Mouse (Mus musculus) hindbrain, embryonic 16.5 days (tissue): ENCODE data around the gene Trit1. TPM values are rescaled to one million over a fixed set of nuclear protein-coding genes. Genes with fewer than 3 reads are reported as not detected.
"Not testable (repeated sequence)": the region's sequence is repeated elsewhere in the genome, so short reads cannot be mapped to it uniquely, and the experiment has no call there.

Experiments
- ATAC-seq: fragments of 200-750 bp; cut with Nextera tagmentation; 2 replicates; pipeline ENCODE4 v1.8.0; 2017; ENCODE audit warnings: moderate TSS enrichment, moderate library complexity
- H3K27ac ChIP-seq: fragments of 300-500 bp; sonication (generic); 2 replicates; pipeline ENCODE4 v1.5.1; 2014; ENCODE audit warnings: low read depth, mild to moderate bottlenecking, control low read depth, low read length, moderate library complexity
- H3K27me3 ChIP-seq: fragments of 300-500 bp; sonication (generic); replicated peaks from 2 replicates; pipeline ENCODE4 v1.6.1; 2014; ENCODE audit warnings: low read length; ENCODE audit not compliant: control insufficient read depth, insufficient read depth
- H3K36me3 ChIP-seq: fragments of 300-500 bp; sonication (generic); 2 replicates; pipeline ENCODE4 v1.6.1; 2014; ENCODE audit warnings: mild to moderate bottlenecking, low read length, moderate library complexity, mixed read lengths; ENCODE audit not compliant: control insufficient read depth, insufficient read depth
- H3K4me1 ChIP-seq: fragments of 300-500 bp; sonication (generic); 2 replicates; pipeline ENCODE4 v1.6.1; 2014; ENCODE audit warnings: low read depth, low read length; ENCODE audit not compliant: control insufficient read depth, insufficient read depth
- H3K4me2 ChIP-seq: fragments of 300-500 bp; sonication (generic); 2 replicates; pipeline ENCODE4 v1.6.1; 2014; ENCODE audit warnings: mild to moderate bottlenecking, low read length, control low read depth, moderate library complexity
- H3K4me3 ChIP-seq: fragments of 300-500 bp; sonication (generic); 2 replicates; pipeline ENCODE4 v1.5.1; 2014; ENCODE audit warnings: mild to moderate bottlenecking, low read length, control low read depth, moderate library complexity
- H3K9ac ChIP-seq: fragments of 300-500 bp; sonication (generic); 2 replicates; pipeline ENCODE4 v1.6.1; 2014; ENCODE audit warnings: low read depth, mild to moderate bottlenecking, control low read depth, low read length, moderate library complexity
- H3K9me3 ChIP-seq: fragments of 300-500 bp; sonication (generic); 2 replicates; pipeline ENCODE4 v1.6.1; 2014; ENCODE audit warnings: mild to moderate bottlenecking, low read length, moderate library complexity; ENCODE audit not compliant: control insufficient read depth
- WGBS: fragments of 180-500 bp; shearing (Covaris S2); extraction: QIAGEN DNeasy Blood & Tissue Kit; methylation state at CpG from one replicate; pipeline ENCODE4 v1.1.7; 2014; 5-methylcytosine and 5-hydroxymethylcytosine counted together
- polyA plus RNA-seq: library from polyadenylated mRNA; unstranded; fragments of >200 nt; fragmentation: Nextera tagmentation; extraction: Ambion mirVana; gene quantifications from 2 replicates; pipeline ENCODE4 v1.2.1, GENCODE M21; 2015

The Trit1 gene
- polyA plus RNA-seq, 1 experiment from 2014 or later, result 21.5 TPM

DNA sequence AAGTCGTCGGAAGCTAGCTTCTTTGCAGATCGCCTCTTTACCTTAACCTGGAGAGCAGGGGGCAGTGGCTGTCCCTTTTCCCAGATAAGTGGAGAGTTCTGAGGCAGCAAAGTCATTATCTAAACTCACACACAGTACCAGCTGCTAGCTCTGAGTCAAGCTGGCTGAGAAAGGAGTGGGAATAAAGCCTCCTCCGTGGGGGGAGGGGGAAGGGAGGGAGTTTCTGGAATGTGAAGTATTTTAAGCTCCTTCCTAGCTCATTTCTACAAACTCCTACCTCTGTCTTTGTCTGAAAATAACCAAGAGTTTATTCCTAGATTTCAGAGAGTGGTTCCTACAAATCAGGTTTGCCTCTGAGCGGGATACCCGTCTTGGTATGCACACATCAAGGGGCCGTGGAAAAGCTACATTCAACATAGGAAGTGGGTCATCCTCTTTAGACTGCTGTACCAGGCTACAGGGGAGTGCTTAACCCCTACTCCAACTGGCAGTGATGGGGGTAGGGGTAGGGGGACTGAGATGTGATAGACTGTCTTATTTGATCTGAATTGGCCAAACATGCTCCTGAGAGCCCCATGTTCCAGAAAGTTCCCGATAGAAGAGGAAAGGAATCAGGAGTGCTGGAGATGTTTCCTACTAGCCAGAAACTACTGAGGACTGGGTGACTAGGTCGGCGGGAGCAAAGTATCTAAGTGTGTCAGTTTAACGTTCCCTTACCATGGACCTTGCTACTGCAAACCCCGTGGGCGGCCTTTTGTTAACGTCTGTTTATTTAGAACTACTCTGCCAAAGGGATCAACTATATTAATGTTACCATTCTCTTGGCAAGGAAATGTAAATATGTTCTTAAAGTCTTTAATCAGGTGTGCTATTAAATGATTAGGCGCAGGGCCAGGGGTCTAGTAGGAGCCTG is 11.1 kb upstream of the Trit1 start:
- Histone ChIP-seq H3K4me3 (no peak overlapping the region), H3K27me3 (no peaks in the 10 kb centered on the region), H3K36me3 (no peaks in the 10 kb centered on the region), H3K4me1 (peaks cover 12% of the 10 kb centered on the region), H3K4me2 (no peak overlapping the region), H3K9me3 (no peaks in the 10 kb centered on the region), H3K27ac (no peak overlapping the region), H3K9ac (no peak overlapping the region)
- no peak for ATAC-seq
- 51% methylated on average over 15 of the region's 15 CpGs for WGBS

DNA sequence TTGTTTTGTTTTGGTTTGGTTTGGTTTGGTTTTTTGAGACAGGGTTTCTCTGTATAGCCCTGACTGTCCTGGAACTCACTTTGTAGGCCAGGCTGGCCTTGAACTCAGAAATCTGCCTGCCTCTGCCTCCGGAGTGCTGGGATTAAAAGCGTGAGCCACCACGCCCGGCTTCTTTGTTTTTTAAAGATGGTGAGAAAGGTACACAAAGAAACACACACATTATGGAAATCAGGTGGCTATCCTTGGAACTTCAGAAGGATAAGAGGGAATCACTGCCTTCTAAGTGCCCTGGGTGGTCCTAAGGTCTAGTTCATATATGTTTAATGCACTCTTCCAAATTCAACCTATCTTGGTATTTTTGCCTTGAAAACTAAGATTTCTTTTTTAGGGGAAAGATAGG is 3.9 kb upstream of the Trit1 start:
- not testable (repeated sequence) for H3K9ac ChIP-seq, H3K4me2 ChIP-seq, H3K9me3 ChIP-seq, H3K27me3 ChIP-seq, ATAC-seq, H3K36me3 ChIP-seq, H3K4me3 ChIP-seq
- 82% methylated on average over 4 of the region's 4 CpGs for WGBS
- peaks cover 30% of the 10 kb centered on the region for H3K4me1 ChIP-seq
- H3K27ac ChIP-seq, result peak overlapping the region; percentile 89

DNA sequence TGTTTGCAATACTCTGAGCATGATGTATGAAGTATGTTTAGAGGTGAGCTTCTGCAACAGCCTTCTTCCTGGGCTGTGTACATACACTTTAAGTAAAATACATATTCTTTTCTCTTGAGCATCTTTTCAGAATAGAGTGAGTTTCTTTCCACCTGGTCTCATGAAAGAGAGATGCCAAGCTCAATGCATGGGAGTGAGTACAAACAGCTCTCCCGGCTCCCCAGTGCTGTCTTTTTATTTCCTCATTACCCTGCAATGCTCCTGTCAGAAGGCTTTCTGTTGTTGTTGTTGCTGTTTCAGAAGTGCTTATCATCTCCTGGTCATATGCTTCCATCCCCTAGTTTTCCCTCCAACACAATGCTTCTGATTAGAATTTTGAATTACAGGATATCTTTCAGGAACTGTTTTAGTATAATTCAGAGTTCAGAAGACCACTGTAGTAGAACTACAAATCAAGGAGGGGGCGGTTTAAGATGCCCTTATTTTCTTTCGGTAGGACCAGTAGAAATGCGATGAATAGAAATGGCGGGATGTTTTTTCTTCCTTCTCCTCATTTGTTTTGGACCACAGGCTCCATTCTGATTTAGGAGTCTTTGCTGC is 3.0 kb upstream of the Trit1 start:
- ATAC-seq, result peak; percentile 0; the same call in 1 of the 2 replicates
- Histone ChIP-seq H3K9ac (peak overlapping the region; percentile 10; the same call in 1 of the 2 replicates), H3K4me1 (peaks cover 38% of the 10 kb centered on the region), H3K36me3 (no peaks in the 10 kb centered on the region), H3K27me3 (no peaks in the 10 kb centered on the region), H3K4me3 (no peak overlapping the region), H3K4me2 (peak overlapping the region; percentile 38), H3K9me3 (no peaks in the 10 kb centered on the region), H3K27ac (peak overlapping the region; percentile 89)
- 15% methylated on average over 5 of the region's 5 CpGs for WGBS

DNA sequence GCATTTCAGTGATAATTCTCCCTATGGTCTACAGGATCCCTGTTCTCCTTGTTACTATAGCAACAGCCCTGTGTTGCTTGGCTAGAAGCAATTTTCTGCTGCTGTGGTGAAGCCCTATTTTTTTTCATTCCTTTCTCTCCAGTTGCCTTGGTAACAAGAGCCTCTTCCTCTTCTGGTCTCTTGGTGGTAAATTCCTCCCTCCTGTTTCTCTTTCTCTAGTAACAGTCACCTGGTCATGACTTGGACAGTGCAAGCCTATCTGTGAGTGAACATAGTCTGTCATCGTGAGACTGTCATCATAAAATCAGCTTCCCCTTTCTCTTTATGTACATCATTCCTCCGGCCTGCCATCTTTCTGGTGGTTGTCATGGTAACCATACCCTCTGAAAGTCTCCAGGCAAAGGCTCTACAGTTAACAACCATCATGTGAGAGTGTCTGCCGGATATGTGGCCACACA is 2.4 kb upstream of the Trit1 start:
- 11% methylated on average over 3 of the region's 3 CpGs for WGBS
- peak; percentile 83 for ATAC-seq
- H3K4me3 ChIP-seq, result no peak overlapping the region

DNA sequence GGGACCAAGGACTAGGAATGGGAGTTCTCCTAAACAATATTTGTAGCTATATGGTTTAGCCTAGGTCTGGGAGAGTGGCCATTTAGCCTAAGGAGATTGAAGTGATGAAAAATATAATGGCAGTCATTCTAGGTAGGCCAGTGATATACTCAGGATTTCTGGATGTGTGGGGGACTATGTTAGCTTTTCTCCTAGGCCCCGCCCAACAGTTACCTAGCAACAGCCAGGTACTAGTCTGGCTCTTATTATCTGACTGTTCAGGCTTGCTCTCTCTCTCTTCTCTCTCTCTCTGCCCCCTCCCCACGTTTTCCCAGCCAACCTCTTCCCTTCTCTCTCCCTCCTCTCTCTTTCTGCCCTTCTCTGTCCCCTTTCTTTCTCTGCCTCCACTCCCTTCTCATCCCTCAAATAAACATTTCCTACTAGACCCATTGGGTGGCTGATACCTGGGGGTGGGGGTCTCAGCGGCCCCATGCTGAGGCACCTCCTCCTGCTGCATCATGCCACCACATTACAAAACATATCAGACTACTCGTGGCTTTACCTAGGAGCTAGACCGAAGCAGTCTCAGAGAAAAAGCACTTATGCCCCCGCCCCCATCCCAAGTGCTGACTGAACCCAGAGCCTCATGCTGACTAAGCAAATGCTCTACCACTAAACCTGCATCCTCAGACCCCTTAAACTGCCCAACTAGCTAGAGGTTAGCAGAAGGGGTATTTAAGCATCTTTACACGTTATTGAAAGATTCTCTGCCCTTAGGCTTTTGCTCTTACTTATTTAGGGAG is 1.7 kb upstream of the Trit1 start:
- Histone ChIP-seq H3K27ac (peak overlapping the region; percentile 89), H3K36me3 (no peaks in the 10 kb centered on the region), H3K4me3 (no peak overlapping the region), H3K4me2 (peak overlapping the region; percentile 28; the same call in 1 of the 2 replicates), H3K27me3 (no peaks in the 10 kb centered on the region), H3K9ac (no peak overlapping the region), H3K4me1 (peaks cover 46% of the 10 kb centered on the region), H3K9me3 (no peaks in the 10 kb centered on the region)
- WGBS, result 19% methylated on average over 7 of the region's 7 CpGs
- peak; percentile 30 for ATAC-seq

More for the DNA sequence above, 2.4 kb upstream of the Trit1 start:
- Histone ChIP-seq H3K27ac (peak overlapping the region; percentile 89), H3K4me1 (peaks cover 43% of the 10 kb centered on the region), H3K9ac (no peak overlapping the region), H3K9me3 (no peaks in the 10 kb centered on the region), H3K4me2 (peak overlapping the region; percentile 38), H3K36me3 (no peaks in the 10 kb centered on the region), H3K27me3 (no peaks in the 10 kb centered on the region)

DNA sequence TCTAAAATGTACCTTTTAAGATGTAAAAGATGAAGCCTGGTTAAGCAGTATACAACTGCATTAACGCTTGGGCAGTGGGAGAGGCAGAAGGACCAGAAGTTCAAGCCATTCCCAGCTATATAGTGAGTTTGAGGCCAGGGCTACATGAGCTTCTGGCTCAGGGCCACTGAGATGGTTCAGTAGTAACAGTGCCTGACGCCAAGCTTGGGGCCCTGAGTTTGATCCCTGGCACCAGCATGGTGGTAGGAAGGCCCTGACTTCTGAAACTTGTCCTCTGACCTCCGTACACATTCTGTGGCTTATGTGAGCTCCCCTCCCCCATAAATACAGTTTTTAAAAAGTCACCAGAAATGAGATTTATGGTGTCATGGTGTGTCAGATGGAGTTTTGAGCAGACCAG is 5.2 kb downstream of the Trit1 start:
- H3K4me1 ChIP-seq, result peaks cover 21% of the 10 kb centered on the region
- 91% methylated on average over 3 of the region's 3 CpGs for WGBS

DNA sequence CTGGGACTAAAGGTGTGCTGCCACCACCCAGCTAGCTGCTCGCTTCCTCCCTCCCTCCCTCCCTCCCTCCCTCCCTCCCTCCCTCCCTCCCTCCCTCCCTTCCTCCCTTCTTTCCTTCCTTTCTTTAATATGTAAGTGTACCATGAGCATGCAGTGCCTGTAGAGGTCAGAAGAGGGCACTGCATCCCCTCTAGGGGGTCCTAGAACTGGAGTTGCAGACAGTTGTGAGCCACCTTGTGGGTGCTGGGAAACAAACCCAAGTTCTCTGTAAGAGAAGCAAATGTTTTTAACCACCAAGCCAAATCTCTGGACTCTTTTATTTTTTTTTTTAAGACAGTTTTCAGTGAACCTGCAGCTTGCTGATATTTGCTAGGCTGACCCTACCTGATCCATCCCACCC is 6.5 kb downstream of the Trit1 start:
- Histone ChIP-seq H3K36me3 (0 out of 2 replicates have a peak, but pooled peaks cover 2% of the 10 kb centered on the region), H3K27me3 (no peaks in the 10 kb centered on the region), H3K4me1 (peaks cover 14% of the 10 kb centered on the region), H3K9ac (no peak overlapping the region), H3K9me3 (no peaks in the 10 kb centered on the region), H3K4me3 (no peak overlapping the region), H3K27ac (no peak overlapping the region), H3K4me2 (no peak overlapping the region)
- ATAC-seq, result no peak
- 100% methylated on average over 1 of the region's 1 CpGs for WGBS

More for the DNA sequence above, 5.2 kb downstream of the Trit1 start:
- no peaks in the 10 kb centered on the region for H3K27me3 ChIP-seq
- no peak overlapping the region for H3K9ac ChIP-seq
- H3K27ac ChIP-seq, result no peak overlapping the region
- no peak overlapping the region for H3K4me3 ChIP-seq
- no peaks in the 10 kb centered on the region for H3K9me3 ChIP-seq
- no peak overlapping the region for H3K4me2 ChIP-seq
- H3K36me3 ChIP-seq, result no peaks in the 10 kb centered on the region
- no peak for ATAC-seq

DNA sequence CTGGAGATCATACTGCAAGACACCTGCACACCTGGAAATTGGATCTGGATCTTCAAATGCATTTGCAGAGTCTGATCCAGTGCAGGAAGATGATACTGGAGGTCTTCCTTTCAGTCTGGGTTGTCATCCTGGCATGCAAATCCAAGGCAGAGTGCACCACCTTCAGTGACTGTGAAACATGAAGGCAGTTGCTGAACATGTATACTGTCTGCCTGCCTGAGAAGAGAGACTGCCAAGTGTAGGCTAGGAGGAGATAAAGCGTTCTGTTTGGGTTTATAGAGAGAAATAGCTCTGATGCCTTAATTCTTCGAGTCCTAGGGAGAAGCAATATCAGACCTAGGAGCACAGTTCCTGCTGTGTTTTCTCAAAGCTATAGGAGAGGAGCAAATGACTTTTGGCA is 9.0 kb downstream of the Trit1 start:
- Histone ChIP-seq H3K27me3 (no peaks in the 10 kb centered on the region), H3K4me2 (no peak overlapping the region), H3K9me3 (no peaks in the 10 kb centered on the region), H3K4me3 (no peak overlapping the region), H3K9ac (no peak overlapping the region), H3K4me1 (no peaks in the 10 kb centered on the region), H3K36me3 (0 out of 2 replicates have a peak, but pooled peaks cover 2% of the 10 kb centered on the region), H3K27ac (no peak overlapping the region)
- ATAC-seq, result no peak
- WGBS, result 80% methylated on average over 2 of the region's 2 CpGs
